Mouse (Mus musculus): ENCODE data around the gene Gm3646. TPM values are rescaled to one million over a fixed set of nuclear protein-coding genes. Genes with fewer than 3 reads are reported as not detected.

Gene Gm3646
- polyA plus RNA-seq (2015; fragmentation: Nextera tagmentation; extraction: Ambion mirVana) = not detected in 2 replicates

DNA sequence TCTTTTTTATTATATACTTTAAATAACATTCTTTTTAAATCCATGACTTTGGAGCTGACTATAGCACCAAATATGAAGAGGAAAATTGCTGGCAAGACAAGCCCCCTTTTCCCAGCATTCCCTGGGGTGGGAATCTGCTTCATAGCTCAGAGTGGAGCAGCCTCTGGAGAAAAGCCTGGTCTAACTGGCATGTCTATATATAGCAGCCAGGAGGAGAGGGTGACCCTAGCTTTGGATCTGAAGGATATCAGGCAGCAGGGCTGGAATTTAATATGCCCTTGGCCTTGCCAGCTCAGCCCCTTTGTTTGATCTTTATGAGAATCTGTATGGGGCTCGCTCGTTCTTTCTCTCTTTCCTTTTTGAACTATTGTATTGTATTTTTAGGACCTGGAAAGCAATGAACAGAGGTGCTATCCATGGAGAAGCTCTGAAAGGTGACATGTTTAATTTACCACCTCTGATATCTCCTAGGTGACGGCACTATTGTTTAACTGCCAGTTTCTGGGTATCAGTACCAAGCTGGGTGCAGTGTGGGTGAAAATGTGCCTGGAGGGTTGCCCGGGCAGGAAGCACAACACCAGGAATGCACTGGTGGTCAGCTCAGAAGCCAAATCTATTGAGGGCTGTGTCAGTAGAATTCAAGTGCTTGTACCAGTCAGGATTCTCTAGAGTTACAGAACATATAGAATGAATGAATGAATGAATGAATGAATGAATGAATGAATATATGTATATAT is at the start of gene Gm3646:
TSS of gene Gm3646 (minus strand) at position 90 of the 737 bp plus-strand sequence.
- Histone ChIP-seq H3K9me3 (replicated peaks) (no peaks in the 10 kb centered on the region), H3K4me2 (no peak within 1 kb of the TSS), H3K27me3 (replicated peaks) (no peaks in the 10 kb centered on the region), H3K36me3 (no peaks in the 10 kb centered on the region), H3K27ac (replicated peaks) (no peak within 1 kb of the TSS), H3K9ac (replicated peaks) (no peak within 1 kb of the TSS), H3K4me1 (peaks cover 7% of the 10 kb centered on the region), H3K4me3 (replicated peaks) (no peak within 1 kb of the TSS)
- WGBS = 56% methylated on average over 4 of the region's 4 CpGs
- no peak for ATAC-seq (ENCODE audit: low FRiP score)

DNA sequence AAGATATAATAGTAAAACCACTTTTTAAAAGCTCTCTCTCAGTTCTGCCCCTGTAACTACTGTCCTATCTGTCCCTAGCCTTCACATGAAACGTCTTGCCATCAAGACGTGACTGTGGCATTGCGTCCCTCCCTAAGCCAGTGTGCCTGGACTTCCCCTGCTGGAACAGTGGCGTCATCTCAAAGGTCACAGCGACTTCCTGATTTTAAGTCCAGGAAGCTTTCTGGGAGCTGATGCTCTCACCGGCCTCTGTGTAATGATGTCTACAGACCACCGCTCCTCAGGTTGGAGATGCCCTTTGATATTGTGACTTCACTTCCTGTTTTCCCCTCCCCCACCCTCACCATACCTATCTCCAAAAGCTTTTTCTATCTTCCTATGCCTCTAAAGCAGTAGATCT is 41.9 kb upstream of the Gm3646 start:
- ATAC-seq (ENCODE audit: low FRiP score) = no peak
- H3K4me2 ChIP-seq = no peak overlapping the region
- H3K4me1 ChIP-seq = no peaks in the 10 kb centered on the region
- WGBS = 87% methylated on average over 7 of the region's 7 CpGs
- no peak overlapping the region for H3K27ac ChIP-seq (replicated peaks)
- no peak overlapping the region for H3K4me3 ChIP-seq (replicated peaks)
- H3K36me3 ChIP-seq = no peaks in the 10 kb centered on the region
- H3K9me3 ChIP-seq (replicated peaks) = no peaks in the 10 kb centered on the region
- H3K27me3 ChIP-seq (replicated peaks) = no peaks in the 10 kb centered on the region
- no peak overlapping the region for H3K9ac ChIP-seq (replicated peaks)

DNA sequence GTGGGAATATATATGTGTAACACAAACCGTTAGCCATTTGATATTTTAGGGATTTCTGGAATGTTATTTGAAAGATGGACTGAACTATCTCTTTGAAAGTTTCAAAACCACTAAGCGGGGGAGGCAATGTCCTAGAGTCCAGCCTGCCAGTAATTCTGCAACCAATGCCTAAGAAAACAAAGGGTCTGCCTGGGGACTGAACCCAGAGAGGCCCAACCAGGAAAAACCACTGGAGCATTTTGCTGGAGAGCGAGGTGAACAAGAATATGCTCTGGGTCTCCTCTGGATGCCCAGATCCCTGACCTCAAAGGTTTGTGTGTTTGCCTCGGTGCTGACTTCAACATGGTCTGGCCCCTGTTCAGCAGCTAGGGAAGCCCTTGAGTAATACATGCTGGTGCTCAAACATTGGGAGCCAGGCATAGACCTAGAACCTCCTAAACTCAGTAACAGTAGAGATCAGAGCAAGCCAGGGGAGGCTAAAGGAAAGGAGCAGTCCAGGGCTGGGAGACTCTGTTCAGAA is 41.0 kb upstream of the Gm3646 start:
- Histone ChIP-seq H3K36me3 (no peaks in the 10 kb centered on the region), H3K4me1 (no peaks in the 10 kb centered on the region), H3K9ac (replicated peaks) (no peak overlapping the region), H3K27me3 (replicated peaks) (no peaks in the 10 kb centered on the region), H3K27ac (replicated peaks) (no peak overlapping the region), H3K9me3 (replicated peaks) (no peaks in the 10 kb centered on the region), H3K4me3 (replicated peaks) (no peak overlapping the region), H3K4me2 (no peak overlapping the region)
- 79% methylated on average over 4 of the region's 4 CpGs for WGBS
- ATAC-seq (ENCODE audit: low FRiP score) = no peak

DNA sequence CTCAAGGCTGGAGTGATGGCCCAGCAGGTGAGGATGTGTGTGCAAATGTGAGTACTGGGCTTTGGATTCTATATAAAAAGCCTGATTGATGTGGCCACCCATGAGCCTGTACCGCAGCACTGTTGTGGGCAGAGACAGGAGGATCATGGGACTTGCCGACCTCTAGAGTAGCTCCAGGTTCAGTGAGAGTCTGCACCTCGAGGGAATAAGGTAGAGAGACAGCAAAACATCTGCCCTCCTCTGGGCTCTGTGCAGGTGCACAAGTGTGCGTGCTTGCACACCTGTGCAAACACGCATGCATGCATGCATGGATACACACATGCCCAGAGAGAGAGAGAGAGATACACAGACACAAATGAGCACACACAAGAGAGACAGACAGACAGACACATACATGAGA is 38.2 kb upstream of the Gm3646 start:
- Histone ChIP-seq H3K9ac (replicated peaks) (no peak overlapping the region), H3K27me3 (replicated peaks) (no peaks in the 10 kb centered on the region), H3K9me3 (replicated peaks) (no peaks in the 10 kb centered on the region), H3K4me2 (no peak overlapping the region), H3K4me3 (replicated peaks) (no peak overlapping the region), H3K36me3 (no peaks in the 10 kb centered on the region), H3K4me1 (peaks cover 12% of the 10 kb centered on the region), H3K27ac (replicated peaks) (no peak overlapping the region)
- 83% methylated on average over 5 of the region's 5 CpGs for WGBS
- no peak for ATAC-seq (ENCODE audit: low FRiP score)

DNA sequence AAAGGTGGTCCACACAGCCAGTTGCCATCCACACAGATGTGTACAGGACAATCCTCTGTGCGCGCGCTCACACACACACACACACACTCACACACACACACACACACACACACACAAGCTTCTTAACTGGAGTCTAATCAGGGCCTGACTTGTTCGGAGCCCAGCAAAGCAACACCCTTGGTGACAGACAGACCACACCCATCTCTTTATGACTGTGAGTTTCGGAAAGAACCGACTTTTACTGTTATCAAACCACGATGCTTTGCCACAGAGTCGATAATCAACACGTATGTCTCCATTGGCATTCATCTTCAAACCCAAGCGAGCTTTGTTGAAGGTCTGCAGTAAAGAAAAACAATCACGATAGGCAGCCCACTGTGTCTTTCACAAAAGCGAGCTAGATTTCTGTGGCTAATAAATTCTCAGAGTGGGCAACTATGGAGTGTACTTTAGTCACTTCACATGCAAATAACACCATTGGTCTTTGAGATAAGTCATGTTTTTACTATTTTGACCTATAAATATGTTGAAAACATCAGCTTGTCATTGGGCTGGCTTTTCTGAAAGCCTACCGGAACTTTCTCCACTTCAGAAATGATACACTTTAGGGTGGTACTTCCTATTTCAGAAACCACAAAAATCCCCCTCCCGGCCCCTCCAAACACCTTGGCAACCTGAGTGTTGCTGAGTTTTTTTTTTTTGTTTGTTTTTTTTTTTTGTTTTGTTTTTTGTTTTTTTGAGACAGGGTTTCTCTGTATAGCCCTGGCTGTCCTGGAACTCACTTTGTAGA is 37.3 kb upstream of the Gm3646 start:
- WGBS = 71% methylated on average over 14 of the region's 14 CpGs
- no peak overlapping the region for H3K4me3 ChIP-seq (replicated peaks)
- no peak overlapping the region for H3K9ac ChIP-seq (replicated peaks)
- H3K27ac ChIP-seq (replicated peaks) = no peak overlapping the region
- no peaks in the 10 kb centered on the region for H3K9me3 ChIP-seq (replicated peaks)
- no peaks in the 10 kb centered on the region for H3K36me3 ChIP-seq
- no peak overlapping the region for H3K4me2 ChIP-seq
- no peak for ATAC-seq (ENCODE audit: low FRiP score)
- H3K27me3 ChIP-seq (replicated peaks) = no peaks in the 10 kb centered on the region
- H3K4me1 ChIP-seq = peaks cover 12% of the 10 kb centered on the region

DNA sequence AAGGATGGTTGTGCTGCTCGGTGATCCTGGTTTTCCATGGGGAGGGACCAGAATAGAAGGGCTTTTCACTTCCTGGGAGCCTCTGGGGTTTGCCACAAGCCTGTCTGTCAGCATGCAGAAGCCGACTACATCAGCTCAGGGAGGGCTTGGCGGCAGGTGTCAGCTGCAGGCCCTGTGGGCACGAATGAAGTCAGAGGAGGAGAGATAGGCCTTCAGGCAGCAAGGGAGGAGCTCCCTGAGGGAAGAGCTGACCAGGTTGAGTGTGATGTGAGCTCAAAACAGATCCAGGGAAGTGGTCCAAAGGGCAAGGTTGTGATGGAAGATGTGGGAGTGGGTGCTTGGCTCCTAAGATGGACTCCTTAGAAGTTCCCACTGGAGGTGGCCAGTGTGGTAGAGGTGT is 35.7 kb upstream of the Gm3646 start:
- no peak overlapping the region for H3K27ac ChIP-seq (replicated peaks)
- H3K4me1 ChIP-seq = peaks cover 12% of the 10 kb centered on the region
- no peaks in the 10 kb centered on the region for H3K27me3 ChIP-seq (replicated peaks)
- H3K9me3 ChIP-seq (replicated peaks) = no peaks in the 10 kb centered on the region
- no peaks in the 10 kb centered on the region for H3K36me3 ChIP-seq
- H3K4me2 ChIP-seq = no peak overlapping the region
- ATAC-seq (ENCODE audit: low FRiP score) = no peak
- no peak overlapping the region for H3K9ac ChIP-seq (replicated peaks)
- H3K4me3 ChIP-seq (replicated peaks) = no peak overlapping the region
- 44% methylated on average over 4 of the region's 4 CpGs for WGBS

DNA sequence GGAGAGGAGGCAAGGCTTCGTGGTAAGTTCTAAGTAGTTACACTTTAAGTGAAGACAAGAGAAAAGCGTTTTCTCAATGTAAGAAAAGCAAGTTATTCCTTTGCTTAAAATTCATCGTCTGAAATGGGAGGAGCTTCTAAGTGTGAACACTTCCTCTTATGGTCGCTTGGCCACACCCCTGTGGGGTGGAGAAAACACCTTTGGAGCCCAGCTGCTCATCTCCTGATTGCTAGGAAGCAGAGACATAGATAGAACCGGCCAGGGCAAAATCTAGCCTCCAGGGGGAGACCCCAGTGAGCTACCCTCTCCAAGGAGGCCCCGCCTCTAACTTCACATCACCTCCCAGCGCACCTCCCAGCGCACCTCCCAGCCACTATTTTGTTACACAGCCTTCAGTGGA is 34.7 kb upstream of the Gm3646 start:
- peaks cover 12% of the 10 kb centered on the region for H3K4me1 ChIP-seq
- H3K4me3 ChIP-seq (replicated peaks) = no peak overlapping the region
- no peak overlapping the region for H3K27ac ChIP-seq (replicated peaks)
- H3K27me3 ChIP-seq (replicated peaks) = no peaks in the 10 kb centered on the region
- no peak for ATAC-seq (ENCODE audit: low FRiP score)
- H3K4me2 ChIP-seq = no peak overlapping the region
- H3K9me3 ChIP-seq (replicated peaks) = no peaks in the 10 kb centered on the region
- 58% methylated on average over 8 of the region's 8 CpGs for WGBS
- no peaks in the 10 kb centered on the region for H3K36me3 ChIP-seq
- no peak overlapping the region for H3K9ac ChIP-seq (replicated peaks)

DNA sequence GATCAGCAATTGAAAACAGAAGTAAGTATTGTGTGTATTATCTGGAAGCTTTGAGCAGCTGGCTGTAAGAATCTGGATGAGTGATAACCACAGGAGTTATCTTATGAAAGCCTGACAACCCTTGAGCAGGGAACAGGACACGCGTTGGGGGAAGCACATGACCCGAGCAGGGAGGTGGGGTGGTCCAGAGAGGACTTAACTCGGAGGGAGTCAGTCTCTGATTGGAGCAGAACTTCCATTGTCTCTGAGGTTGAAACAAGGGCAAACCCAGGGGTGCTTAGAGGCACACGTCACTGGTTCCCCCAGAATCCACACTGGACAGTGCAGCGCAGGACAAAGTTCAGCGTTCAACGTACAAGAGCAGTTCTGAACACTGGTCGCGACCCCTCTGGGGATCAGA is 34.1 kb upstream of the Gm3646 start:
- peak overlapping the region; percentile 61 for H3K27ac ChIP-seq (replicated peaks)
- ATAC-seq (ENCODE audit: low FRiP score) = peak; percentile 43; the same call in 1 of the 2 replicates
- H3K4me3 ChIP-seq (replicated peaks) = no peak overlapping the region
- H3K4me2 ChIP-seq = no peak overlapping the region
- H3K9ac ChIP-seq (replicated peaks) = no peak overlapping the region
- no peaks in the 10 kb centered on the region for H3K27me3 ChIP-seq (replicated peaks)
- WGBS = 37% methylated on average over 10 of the region's 10 CpGs
- H3K4me1 ChIP-seq = peaks cover 12% of the 10 kb centered on the region
- H3K9me3 ChIP-seq (replicated peaks) = no peaks in the 10 kb centered on the region
- H3K36me3 ChIP-seq = no peaks in the 10 kb centered on the region

DNA sequence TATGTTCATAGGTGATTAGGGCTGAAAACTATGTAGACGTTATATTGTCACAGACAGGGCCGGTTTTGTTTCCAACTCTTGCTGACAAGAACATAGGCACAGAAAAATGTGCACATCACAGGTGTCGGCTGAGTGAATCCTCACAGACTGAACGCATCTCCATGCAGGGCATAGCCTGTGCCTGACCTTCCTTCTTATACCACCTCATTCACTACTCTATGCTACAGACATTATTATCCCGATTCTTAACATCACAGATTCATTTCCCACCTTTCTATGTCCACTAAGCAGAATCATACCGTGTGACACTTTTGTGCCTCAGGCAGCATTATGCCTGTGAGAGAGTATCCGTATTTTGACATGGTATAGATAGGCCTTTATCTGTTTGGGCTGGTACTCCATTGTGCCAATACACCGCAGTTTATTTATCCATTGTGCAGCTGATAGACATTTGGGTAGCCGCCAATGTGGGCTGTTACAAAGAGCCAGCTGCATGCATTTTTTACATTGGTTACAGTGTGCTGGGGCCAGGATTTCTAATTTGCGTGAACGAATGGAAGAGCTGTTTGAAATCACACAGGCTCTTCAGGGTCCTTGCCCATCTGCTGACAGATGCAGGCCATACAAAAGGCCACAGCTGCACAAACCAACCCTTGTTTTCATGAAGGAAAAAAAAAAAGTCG is 33.5 kb upstream of the Gm3646 start:
- 25% methylated on average over 12 of the region's 12 CpGs for WGBS
- H3K27ac ChIP-seq (replicated peaks) = peak overlapping the region; percentile 61
- no peaks in the 10 kb centered on the region for H3K27me3 ChIP-seq (replicated peaks)
- H3K4me1 ChIP-seq = peaks cover 12% of the 10 kb centered on the region
- H3K4me2 ChIP-seq = no peak overlapping the region
- H3K36me3 ChIP-seq = no peaks in the 10 kb centered on the region
- peak; percentile 69 for ATAC-seq (ENCODE audit: low FRiP score)
- H3K9ac ChIP-seq (replicated peaks) = no peak overlapping the region
- H3K9me3 ChIP-seq (replicated peaks) = no peaks in the 10 kb centered on the region
- H3K4me3 ChIP-seq (replicated peaks) = no peak overlapping the region

DNA sequence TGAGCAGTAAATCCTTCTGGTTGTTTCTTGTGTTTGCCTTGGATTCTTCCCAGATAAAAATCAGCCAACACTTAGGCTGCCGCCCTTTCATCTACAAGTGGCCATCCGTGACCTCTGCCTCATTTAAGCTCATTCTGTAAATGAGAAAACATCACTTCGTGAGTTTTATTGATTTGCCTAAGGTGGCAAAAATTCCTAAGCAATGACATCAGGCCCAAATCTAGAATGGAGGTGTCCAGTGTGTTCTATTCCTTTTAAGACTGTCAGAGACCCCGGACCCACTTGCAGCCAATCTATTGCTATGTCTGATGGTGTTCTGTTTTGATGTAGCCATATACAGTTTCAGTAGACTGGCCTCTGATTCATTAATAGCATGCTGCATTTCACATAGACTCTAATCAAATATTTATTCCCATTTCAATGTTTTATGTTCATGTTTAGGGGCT is 26.5 kb upstream of the Gm3646 start:
- no peaks in the 10 kb centered on the region for H3K36me3 ChIP-seq
- no peaks in the 10 kb centered on the region for H3K9me3 ChIP-seq (replicated peaks)
- H3K27me3 ChIP-seq (replicated peaks) = no peaks in the 10 kb centered on the region
- H3K4me1 ChIP-seq = no peaks in the 10 kb centered on the region
- no peak overlapping the region for H3K4me2 ChIP-seq
- H3K9ac ChIP-seq (replicated peaks) = no peak overlapping the region
- no peak overlapping the region for H3K27ac ChIP-seq (replicated peaks)
- WGBS = 84% methylated on average over 4 of the region's 4 CpGs
- no peak overlapping the region for H3K4me3 ChIP-seq (replicated peaks)
- no peak for ATAC-seq (ENCODE audit: low FRiP score)

DNA sequence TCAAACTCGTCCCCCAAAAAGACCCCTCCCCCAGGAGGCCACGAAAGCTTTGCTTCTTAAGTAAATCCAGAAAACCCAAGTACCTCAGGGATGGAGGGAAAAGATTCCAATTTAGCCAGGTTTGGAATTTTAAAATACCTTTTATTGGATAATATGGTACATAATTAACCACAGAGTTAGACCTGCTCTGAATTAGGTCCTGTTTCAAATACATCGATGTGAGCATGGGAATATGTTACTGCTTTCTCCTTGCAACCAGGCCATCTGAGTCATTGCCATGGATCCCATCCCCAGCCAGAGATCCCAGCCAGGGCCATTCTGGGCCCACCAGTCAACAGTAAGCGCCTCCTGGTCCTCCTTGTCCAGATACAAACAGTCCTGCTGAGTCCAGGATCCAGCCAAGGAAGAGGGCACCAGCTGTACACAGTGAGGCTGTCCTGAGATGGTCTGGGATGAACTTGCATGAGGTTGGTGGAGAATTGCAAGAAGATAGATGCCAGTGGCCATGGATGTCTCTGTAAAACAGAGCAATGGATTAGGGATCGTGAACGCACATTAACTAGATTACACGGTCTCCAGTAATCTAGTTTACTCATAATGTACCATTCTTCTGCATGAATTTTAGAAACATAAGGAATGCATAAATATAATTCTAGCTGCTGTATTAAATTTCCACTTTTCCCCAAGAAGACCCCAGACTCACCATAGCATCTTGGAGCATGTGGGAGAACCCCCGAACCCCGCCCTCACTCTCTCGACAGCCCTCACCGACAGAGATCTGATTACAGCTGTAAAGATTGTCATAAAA is 25.9 kb upstream of the Gm3646 start:
- no peaks in the 10 kb centered on the region for H3K9me3 ChIP-seq (replicated peaks)
- H3K27ac ChIP-seq (replicated peaks) = no peak overlapping the region
- no peak overlapping the region for H3K4me2 ChIP-seq
- no peak overlapping the region for H3K4me3 ChIP-seq (replicated peaks)
- H3K4me1 ChIP-seq = no peaks in the 10 kb centered on the region
- no peaks in the 10 kb centered on the region for H3K27me3 ChIP-seq (replicated peaks)
- no peak overlapping the region for H3K9ac ChIP-seq (replicated peaks)
- no peaks in the 10 kb centered on the region for H3K36me3 ChIP-seq
- WGBS = 78% methylated on average over 11 of the region's 11 CpGs
- ATAC-seq (ENCODE audit: low FRiP score) = no peak
